Mouse (Mus musculus) urinary bladder, postnatal 14 days (tissue): Measurements from ENCODE around the gene Cdc42se2.

Source experiments
- DNase-seq: peaks from one replicate; pipeline ENCODE4 v3.0.0; 2021; ENCODE audit warnings: low spot score

Cdc42se2 gene

DNA sequence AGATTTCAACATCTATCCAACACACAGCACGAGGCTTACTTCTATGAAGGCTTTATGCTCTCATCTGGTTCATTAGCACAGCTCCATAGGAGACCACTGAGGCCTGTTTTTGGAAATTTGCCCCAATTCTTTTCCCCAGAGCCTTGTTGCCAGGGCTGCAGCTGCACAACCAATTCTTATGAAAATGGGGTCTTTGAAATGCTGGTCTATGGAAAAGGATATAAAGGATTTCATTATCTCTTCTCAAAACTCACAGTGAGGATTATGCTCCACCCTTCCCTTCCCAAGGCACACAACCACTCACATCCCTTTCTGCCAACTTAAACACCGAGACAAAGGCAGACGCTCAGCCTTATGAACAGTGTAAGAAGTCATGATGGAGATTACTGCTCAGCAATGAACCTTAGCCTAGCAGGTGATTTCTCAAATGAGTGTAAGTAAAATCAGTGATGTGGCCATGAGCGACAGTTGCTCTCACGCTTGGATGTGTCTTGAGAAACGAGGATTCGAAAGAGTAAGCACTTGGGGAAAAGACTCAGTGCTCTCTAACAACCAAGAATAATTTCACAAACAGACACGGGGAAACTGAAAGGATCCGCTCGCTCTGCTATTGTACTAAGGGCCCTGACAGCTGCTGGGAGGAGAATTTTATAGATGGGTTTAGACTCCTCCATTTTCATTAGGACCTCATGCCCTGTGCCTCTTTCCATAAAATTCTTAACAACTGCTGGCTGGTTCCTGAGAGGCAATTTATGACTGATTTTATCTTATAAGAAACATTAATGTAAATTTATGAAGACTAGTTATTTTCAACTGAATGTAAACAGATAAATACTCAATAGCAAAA, 33.0 kb downstream of the Cdc42se2 start:
- no peak for DNase-seq

DNA sequence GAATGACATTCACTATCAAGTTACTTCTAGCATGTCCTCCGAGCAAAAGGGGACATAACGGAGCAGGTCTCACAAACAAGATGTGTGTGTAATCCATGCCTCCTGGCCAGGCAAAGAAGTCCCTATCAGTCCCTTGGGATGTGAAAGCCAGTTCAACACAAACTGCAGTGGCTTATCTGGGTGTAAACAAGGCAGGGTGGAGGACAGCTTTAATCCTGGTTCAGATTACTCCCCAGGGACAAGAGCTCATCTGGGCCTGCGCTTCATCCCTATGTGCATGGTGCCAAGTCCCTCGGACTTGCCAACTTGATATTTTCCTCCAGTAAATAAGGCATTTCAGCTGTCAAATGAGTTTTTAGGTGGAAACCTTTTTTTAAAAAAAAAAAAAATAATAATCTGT, 36.0 kb downstream of the Cdc42se2 start:
- no peak for DNase-seq

DNA sequence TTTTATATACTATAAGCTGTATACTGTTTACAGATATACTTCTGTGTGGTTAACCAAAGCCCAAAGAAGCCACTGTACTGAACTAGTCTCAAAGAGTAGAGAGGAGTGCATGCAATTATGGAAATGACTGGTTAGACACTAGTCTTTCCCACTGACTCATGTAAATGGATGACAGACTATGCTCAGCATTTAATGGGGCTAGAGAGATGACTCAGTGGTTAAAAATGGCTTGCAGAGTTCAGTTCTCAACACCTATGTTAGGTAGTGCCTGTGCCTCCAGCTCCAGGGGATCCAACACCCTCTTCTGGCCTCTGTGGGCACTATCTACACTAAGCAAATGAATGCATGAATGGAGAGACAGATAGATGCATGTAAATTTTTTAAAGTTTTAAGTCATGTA, 38.6 kb downstream of the Cdc42se2 start:
- no peak for DNase-seq

DNA sequence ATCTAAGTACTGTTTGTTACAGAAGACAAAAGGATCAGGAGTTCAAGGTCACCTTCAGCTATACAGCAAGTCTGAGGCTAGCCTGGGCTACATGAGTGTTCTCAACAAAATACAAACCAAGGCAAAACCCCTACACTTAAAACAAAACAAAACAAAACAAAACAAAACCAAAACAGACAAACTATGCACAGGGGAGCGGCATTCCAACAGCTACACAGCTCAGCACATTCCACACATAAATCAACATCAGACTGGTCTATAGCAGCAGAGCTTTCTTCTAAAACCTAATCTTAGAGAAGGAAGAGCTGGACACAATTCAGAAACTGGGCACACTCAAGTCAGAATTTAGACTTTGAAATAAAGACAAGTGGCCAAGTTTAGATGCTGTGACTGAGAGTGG, 43.2 kb downstream of the Cdc42se2 start:
- no peak for DNase-seq

DNA sequence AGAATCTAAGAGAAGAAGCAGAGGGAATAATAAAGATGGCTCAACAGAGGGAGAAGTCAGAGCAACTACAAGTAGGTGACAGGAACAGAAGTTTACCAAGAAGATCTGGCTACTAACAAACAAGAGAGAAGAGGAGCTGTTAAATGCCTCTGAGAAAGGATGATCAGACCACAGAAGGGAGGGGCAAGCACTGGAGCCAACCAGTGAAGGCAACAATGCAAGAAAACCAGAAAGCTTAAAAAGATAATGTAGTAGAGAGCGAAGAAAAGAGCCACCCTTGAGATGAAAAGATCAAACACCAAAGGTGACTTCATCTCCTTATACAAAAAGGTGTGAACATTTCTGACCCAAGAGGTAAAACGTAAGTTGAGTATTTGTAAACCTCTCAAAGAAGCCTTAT, 46.1 kb downstream of the Cdc42se2 start:
- DNase-seq, result no peak

GRCm38 (mm10) chr11:54739012-54739750, 48.3 kb downstream of the Cdc42se2 start:
- no peak for DNase-seq

DNA sequence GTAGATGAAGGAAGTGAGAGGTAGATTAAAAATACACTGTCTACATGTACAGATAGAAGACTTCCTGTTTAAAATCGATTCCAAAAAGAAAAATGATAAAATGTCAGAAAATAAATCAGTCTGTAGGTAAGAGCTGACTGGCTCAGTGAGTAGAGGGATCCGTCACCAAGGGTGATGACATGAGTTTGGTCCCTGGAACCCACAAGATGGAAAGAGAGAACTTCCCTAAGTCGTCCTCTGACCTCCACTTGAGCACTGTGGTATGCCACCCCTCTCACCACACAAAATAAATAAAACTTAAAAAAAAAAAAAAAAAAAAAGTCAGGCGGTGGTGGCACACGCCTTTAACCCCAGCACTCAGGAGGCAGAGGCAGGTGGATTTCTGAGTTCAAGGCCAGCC, 50.6 kb downstream of the Cdc42se2 start:
- no peak for DNase-seq

- no peak for DNase-seq
These were observed 52.4 kb downstream of the Cdc42se2 start for GRCm38 (mm10) chr11:54735114-54735513.

DNA sequence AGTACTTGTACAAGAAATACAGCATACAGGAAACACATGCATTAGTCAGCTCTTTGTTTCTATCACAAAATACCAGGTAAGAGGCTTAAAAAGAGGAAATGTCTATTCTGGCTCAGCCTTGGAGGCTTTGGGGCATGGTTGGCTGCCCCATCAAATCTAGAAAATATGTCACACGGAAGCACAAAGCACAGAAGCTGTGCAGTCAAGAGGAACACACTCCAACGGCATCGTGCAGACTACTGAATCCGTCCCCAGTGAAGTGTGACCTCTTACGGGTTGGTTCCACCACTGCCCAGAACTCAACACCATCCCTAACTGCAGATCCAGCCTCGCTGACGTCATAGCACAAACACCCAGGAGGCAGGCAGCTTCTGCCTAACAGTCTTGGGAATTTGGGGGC, 53.9 kb downstream of the Cdc42se2 start:
- no peak for DNase-seq

DNA sequence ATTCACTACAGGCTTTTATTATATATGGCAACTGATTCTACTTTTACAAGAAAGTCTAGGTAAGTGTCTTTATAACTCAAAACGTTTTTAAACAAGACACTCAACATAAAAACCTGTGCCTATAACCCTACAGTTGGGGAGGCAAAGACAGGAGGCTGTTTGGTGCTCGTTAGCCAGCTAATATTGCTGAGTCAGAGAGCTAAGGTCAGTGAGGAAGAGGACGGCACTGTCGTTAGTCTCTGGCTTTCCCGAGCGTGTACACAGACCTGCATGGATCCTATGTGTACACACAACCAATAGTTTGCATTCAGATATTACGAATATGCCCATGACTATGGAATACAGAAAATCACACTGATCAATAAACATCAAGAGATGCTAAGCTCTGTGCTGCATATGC, 56.1 kb downstream of the Cdc42se2 start:
- no peak for DNase-seq

GRCm38 (mm10) chr11:54730931-54731330, 56.5 kb downstream of the Cdc42se2 start:
- no peak for DNase-seq

- DNase-seq, result no peak
These were observed 58.2 kb downstream of the Cdc42se2 start for GRCm38 (mm10) chr11:54729311-54729710.

GRCm38 (mm10) chr11:54728371-54728770, 59.1 kb downstream of the Cdc42se2 start:
- no peak for DNase-seq

- no peak for DNase-seq
These were observed 60.1 kb downstream of the Cdc42se2 start for GRCm38 (mm10) chr11:54727327-54727901.

DNA sequence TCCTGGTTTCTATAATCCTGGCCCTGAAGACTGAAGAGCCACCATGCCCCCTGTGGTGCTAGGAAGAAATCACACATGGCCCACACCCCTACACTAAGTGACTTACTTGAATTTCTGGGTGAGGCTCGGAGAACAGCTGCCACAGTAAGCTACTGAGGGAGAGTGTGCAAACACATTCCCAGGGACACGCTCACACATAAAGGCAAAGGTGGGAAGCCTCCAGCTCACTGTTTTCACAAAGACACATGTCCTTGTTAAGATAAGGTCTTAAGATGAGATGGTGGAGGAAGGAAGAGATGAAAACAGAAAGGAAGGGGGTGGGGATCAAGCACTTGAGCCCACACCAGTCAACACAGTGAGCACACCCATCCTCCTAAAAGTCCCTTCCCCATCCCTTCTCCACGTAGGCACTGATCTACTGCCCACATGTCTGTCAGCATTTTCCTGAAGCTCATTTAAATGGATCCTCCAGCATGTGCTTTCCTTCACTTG, 60.9 kb downstream of the Cdc42se2 start:
- DNase-seq, result no peak

GRCm38 (mm10) chr11:54724353-54725034, 63.0 kb downstream of the Cdc42se2 start:
- DNase-seq, result no peak

DNA sequence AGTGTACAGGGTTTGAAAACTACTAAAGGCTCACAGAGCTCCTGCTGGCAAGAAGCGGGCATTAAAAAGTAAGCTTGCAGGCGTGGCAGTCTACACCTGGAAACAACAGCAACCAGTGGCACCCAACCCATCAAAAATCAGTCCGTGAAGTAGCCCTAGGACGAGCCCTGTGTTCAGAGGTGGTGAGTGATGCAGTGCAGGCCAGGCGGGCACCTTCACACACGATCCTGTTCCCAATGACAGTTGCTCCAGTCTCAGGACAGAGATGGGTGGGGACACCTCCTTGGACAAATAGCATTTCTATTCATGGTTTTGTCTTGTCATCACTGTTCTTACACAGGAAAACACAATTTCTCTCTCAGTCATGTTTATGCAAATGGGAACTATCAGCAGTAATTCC, 65.4 kb downstream of the Cdc42se2 start:
- no peak for DNase-seq

DNA sequence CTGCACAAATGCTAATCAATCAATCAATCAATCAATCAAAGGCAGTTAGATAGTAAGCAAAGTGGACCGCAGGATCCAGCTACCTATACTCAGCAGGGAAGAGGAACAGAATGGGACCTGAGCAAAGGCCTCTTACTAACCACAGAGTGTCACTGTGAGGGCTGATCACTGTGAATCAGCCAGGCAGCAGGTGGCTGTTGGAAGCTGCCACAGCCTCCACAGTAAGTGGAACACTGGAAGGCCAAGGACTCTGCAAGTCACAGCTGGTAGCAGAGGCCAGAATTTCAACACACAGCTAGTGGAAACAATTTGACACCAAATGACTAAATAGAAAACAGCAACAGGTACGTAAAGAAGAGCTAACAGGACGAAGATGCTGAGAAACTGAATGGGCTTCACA, 68.9 kb downstream of the Cdc42se2 start:
- DNase-seq, result no peak

DNA sequence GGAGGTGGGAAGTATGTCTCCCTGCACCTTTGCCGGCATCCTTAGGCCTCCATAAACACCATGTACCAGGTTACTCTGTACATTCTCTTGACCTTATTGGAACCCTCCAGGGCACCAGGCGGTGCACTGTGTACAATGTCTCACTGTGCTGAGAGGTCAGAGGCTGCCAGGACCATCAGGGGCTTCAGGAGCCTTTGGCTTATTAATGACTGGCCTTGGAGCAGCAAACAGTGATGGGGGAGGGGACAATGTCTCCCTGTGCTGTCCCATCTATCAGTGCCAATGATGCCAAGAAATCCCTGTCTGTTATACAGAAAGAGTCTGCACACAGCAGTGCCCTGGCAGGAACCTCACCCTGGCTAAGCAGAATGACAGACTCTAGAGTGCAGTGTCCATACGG, 69.6 kb downstream of the Cdc42se2 start:
- DNase-seq, result no peak

- no peak for DNase-seq
These were observed 74.6 kb downstream of the Cdc42se2 start for GRCm38 (mm10) chr11:54712849-54713248.

DNA sequence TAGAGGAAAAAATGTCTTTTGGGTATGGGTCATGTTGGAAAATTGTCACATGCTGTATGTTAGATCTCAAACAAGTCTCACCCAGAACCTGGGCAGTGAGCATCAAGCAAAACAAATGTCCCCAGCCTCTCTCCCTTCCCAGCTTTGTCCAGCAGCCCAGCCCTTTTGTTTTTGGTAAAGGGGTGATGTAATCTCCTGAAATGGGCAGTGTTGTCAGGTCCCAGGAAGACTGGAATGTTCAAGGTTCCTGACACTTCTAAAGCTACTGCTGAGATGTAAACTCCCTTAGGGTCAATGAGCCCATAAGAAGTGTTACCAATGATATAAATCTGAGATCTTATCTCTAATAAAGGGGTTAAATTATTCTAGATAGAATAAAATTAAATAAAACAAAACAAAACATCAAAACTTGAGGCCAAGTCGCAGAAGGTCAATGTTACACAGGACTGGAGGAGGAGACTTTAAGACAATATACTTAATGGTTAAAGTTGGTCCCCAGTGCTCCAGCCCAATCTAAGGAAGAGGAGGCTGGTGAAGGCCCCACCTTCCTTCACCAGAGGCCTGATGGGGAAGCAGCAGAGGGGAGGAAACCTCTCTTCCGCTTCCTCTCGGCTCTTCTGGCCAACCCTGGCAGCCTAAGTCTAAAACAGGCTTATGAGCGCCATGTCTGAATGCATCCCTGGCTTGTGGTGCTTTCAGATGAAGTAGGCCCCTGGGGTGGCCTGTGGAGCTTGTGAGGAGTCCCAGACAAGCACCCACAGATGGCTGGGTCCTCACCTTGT, 76.8 kb downstream of the Cdc42se2 start:
- DNase-seq, result no peak

- no peak for DNase-seq
These were observed 77.8 kb downstream of the Cdc42se2 start for GRCm38 (mm10) chr11:54709645-54710044.
